Mouse (Mus musculus): ENCODE measurements around the gene Gm45062. TPM values are rescaled to one million over a fixed set of nuclear protein-coding genes. Genes with fewer than 3 reads are reported as not detected.

Gene Gm45062
- polyA plus RNA-seq, 1 experiment from 2014 or later = 8.1 TPM

GRCm38 (mm10) chr6:8278426-8279002, 19.3 kb downstream of the Gm45062 start:
- Histone ChIP-seq H3K27me3 (no peaks in the 10 kb centered on the region), H3K4me1 (no peaks in the 10 kb centered on the region), H3K4me2 (replicated peaks) (no peak overlapping the region), H3K27ac (replicated peaks) (no peak overlapping the region), H3K36me3 (no peaks in the 10 kb centered on the region), H3K9ac (no peak overlapping the region), H3K4me3 (replicated peaks) (no peak overlapping the region), H3K9me3 (replicated peaks) (no peaks in the 10 kb centered on the region)
- 71% methylated on average over 5 of the region's 5 CpGs for WGBS
- ATAC-seq (ENCODE audit: insufficient number of reproducible peaks, low FRiP score, low TSS enrichment, low read depth) = no peak

GRCm38 (mm10) chr6:8283255-8283654, 24.0 kb downstream of the Gm45062 start:
- H3K4me2 ChIP-seq (replicated peaks) = no peak overlapping the region
- H3K36me3 ChIP-seq = no peaks in the 10 kb centered on the region
- H3K9ac ChIP-seq = no peak overlapping the region
- no peak for ATAC-seq (ENCODE audit: insufficient number of reproducible peaks, low FRiP score, low TSS enrichment, low read depth)
- WGBS = 77% methylated on average over 4 of the region's 4 CpGs
- H3K4me3 ChIP-seq (replicated peaks) = no peak overlapping the region
- H3K27me3 ChIP-seq = no peaks in the 10 kb centered on the region
- no peaks in the 10 kb centered on the region for H3K9me3 ChIP-seq (replicated peaks)
- no peak overlapping the region for H3K27ac ChIP-seq (replicated peaks)
- H3K4me1 ChIP-seq = no peaks in the 10 kb centered on the region

GRCm38 (mm10) chr6:8285401-8285960, 26.2 kb downstream of the Gm45062 start:
- ATAC-seq (ENCODE audit: insufficient number of reproducible peaks, low FRiP score, low TSS enrichment, low read depth) = no peak
- no peaks in the 10 kb centered on the region for H3K27me3 ChIP-seq
- no peak overlapping the region for H3K4me3 ChIP-seq (replicated peaks)
- H3K36me3 ChIP-seq = no peaks in the 10 kb centered on the region
- H3K9me3 ChIP-seq (replicated peaks) = no peaks in the 10 kb centered on the region
- WGBS = 34% methylated on average over 3 of the region's 3 CpGs
- no peak overlapping the region for H3K9ac ChIP-seq
- no peak overlapping the region for H3K4me2 ChIP-seq (replicated peaks)
- H3K27ac ChIP-seq (replicated peaks) = no peak overlapping the region; the same call in 1 of the 2 replicates
- H3K4me1 ChIP-seq = no peaks in the 10 kb centered on the region

GRCm38 (mm10) chr6:8286146-8286545, 26.9 kb downstream of the Gm45062 start:
- no peaks in the 10 kb centered on the region for H3K9me3 ChIP-seq (replicated peaks)
- H3K4me1 ChIP-seq = no peaks in the 10 kb centered on the region
- no peaks in the 10 kb centered on the region for H3K27me3 ChIP-seq
- no peak overlapping the region for H3K9ac ChIP-seq
- H3K36me3 ChIP-seq = no peaks in the 10 kb centered on the region
- whole genome bisulfite sequencing = 97% methylated on average over 3 of the region's 3 CpGs
- no peak overlapping the region for H3K27ac ChIP-seq (replicated peaks)
- H3K4me3 ChIP-seq (replicated peaks) = no peak overlapping the region
- H3K4me2 ChIP-seq (replicated peaks) = no peak overlapping the region
- no peak for ATAC-seq (ENCODE audit: insufficient number of reproducible peaks, low FRiP score, low TSS enrichment, low read depth)

DNA sequence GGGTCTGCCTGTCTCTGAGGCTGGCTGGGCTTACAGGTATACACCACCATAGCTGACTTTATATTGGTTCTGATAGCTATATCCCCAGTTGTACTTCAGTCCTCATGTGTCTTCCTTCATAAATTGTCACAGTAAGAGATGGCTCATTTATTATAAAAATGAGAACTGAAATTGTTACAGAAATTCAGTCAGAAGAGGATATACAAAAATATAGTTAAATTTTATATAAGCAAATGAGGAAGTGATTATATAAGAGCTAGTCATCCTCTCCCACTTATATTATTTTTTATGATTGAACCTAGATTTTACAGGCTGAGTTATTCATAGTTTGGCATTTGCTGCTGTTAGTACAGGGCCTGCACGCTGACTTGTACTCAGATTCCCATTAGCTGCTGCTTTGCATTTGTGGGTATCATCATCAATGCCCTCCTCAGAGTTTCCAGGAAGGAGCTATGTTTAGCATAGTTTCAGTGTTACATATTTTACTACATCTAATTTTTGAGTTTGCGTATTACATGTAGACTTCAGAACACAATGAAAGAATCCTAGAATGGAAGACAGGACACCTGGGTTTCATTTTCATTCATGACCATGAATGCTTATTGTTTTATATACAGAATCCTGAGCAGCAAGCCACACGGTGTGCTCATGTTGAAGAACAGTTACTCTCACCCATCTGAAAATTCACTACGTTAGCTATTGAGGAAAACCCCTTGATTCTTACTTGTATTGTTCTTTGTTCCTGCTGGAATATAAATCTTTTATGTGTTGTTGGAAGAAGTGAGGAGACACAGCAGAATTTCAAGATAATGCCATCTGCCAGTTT, 29.7 kb downstream of the Gm45062 start:
- Histone ChIP-seq H3K9me3 (replicated peaks) (no peaks in the 10 kb centered on the region), H3K4me1 (no peaks in the 10 kb centered on the region), H3K4me3 (replicated peaks) (no peak overlapping the region), H3K27me3 (no peaks in the 10 kb centered on the region), H3K9ac (no peak overlapping the region), H3K4me2 (replicated peaks) (no peak overlapping the region), H3K27ac (replicated peaks) (no peak overlapping the region), H3K36me3 (no peaks in the 10 kb centered on the region)
- no peak for ATAC-seq (ENCODE audit: insufficient number of reproducible peaks, low FRiP score, low TSS enrichment, low read depth)
- WGBS = 50% methylated on average over 4 of the region's 4 CpGs

GRCm38 (mm10) chr6:8294048-8294784, 35.0 kb downstream of the Gm45062 start:
- WGBS = 79% methylated on average over 4 of the region's 4 CpGs
- ATAC-seq (ENCODE audit: insufficient number of reproducible peaks, low FRiP score, low TSS enrichment, low read depth) = no peak

GRCm38 (mm10) chr6:8299066-8299863, 40.0 kb downstream of the Gm45062 start:
- no peak for ATAC-seq (ENCODE audit: insufficient number of reproducible peaks, low FRiP score, low TSS enrichment, low read depth)
- H3K27me3 ChIP-seq = no peaks in the 10 kb centered on the region
- H3K36me3 ChIP-seq = no peaks in the 10 kb centered on the region
- no peak overlapping the region for H3K27ac ChIP-seq (replicated peaks)
- H3K4me1 ChIP-seq = no peaks in the 10 kb centered on the region
- 80% methylated on average over 6 of the region's 6 CpGs for WGBS
- no peak overlapping the region for H3K4me2 ChIP-seq (replicated peaks)
- H3K4me3 ChIP-seq (replicated peaks) = no peak overlapping the region
- no peak overlapping the region for H3K9ac ChIP-seq
- H3K9me3 ChIP-seq (replicated peaks) = no peaks in the 10 kb centered on the region

More at GRCm38 (mm10) chr6:8294048-8294784, 35.0 kb downstream of the Gm45062 start:
- no peaks in the 10 kb centered on the region for H3K36me3 ChIP-seq
- no peaks in the 10 kb centered on the region for H3K27me3 ChIP-seq
- H3K4me2 ChIP-seq (replicated peaks) = no peak overlapping the region
- no peaks in the 10 kb centered on the region for H3K9me3 ChIP-seq (replicated peaks)
- H3K9ac ChIP-seq = no peak overlapping the region
- H3K4me3 ChIP-seq (replicated peaks) = no peak overlapping the region
- H3K27ac ChIP-seq (replicated peaks) = no peak overlapping the region
- no peaks in the 10 kb centered on the region for H3K4me1 ChIP-seq

DNA sequence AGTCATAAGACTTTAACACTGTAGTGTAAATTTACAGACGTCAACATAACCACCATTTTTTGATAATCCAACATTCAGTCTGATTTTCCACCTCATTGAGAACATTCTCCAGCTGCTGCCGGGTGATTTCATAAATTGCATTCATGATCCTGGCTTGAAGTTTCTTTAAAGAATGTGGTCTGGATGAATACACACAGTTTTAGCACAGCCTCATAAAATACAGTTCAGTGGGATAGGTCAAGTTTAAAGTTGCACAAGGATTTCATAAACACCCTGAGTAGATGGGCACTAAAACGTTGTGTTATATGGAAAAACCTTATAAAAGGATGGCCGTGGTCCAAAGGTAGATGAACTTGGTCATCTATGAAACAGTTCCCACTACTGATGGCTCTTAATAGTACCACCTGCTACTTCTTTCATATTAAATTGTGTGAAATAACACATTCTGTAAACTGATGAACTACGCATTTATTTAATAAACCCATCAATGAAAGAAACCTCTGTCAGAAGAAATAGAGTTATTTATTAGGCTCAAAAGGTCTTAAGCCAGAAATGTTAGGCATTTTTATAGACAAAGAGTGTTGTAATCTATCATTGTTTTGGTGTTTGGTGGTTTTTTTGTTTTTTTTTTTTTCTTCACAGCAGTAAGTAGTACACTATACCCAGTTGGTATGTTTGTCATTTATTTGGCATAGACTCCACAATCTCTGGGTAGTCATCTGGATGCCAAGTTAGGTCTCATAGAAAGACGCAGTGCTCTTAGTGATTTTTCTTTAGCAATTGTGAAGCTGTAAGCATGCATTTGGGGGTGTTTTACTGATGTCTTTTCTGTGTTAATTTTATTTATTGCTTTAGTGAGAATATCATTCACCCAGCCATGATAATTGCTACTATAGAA, 48.9 kb downstream of the Gm45062 start:
- Histone ChIP-seq H3K27ac (replicated peaks) (no peak overlapping the region), H3K9me3 (replicated peaks) (no peaks in the 10 kb centered on the region), H3K4me1 (no peaks in the 10 kb centered on the region), H3K27me3 (no peaks in the 10 kb centered on the region), H3K9ac (no peak overlapping the region), H3K36me3 (no peaks in the 10 kb centered on the region), H3K4me2 (replicated peaks) (no peak overlapping the region), H3K4me3 (replicated peaks) (no peak overlapping the region)
- ATAC-seq (ENCODE audit: insufficient number of reproducible peaks, low FRiP score, low TSS enrichment, low read depth) = no peak
- WGBS = 69% methylated on average over 6 of the region's 6 CpGs

- no peak for ATAC-seq (ENCODE audit: insufficient number of reproducible peaks, low FRiP score, low TSS enrichment, low read depth)
- no peaks in the 10 kb centered on the region for H3K27me3 ChIP-seq
- H3K27ac ChIP-seq (replicated peaks) = no peak overlapping the region
- no peaks in the 10 kb centered on the region for H3K36me3 ChIP-seq
- no peak overlapping the region for H3K4me3 ChIP-seq (replicated peaks)
- no peak overlapping the region for H3K4me2 ChIP-seq (replicated peaks)
- 91% methylated on average over 2 of the region's 2 CpGs for WGBS
- no peaks in the 10 kb centered on the region for H3K4me1 ChIP-seq
- H3K9me3 ChIP-seq (replicated peaks) = no peaks in the 10 kb centered on the region
- no peak overlapping the region for H3K9ac ChIP-seq
These were observed 53.3 kb downstream of the Gm45062 start for GRCm38 (mm10) chr6:8312554-8312953.

DNA sequence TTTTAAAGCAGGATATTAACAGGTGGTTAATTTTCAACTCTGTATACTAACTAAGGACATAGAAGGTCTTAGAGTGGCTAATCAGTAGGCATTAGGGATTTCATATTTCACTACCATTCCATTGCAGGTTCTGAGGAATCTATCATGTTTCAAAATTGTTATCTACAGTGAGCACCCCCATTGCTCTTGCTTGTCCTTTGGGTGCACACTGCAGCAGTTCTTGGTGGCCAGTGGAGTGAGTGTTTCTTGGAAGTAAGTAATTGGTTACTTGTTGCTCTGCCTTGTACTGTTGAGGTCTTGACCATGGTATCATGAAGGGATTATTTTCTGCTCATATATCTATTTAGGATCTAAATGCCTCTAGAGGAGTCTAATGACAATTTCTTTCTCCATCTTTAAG, 57.0 kb downstream of the Gm45062 start:
- no peaks in the 10 kb centered on the region for H3K27me3 ChIP-seq
- H3K4me2 ChIP-seq (replicated peaks) = no peak overlapping the region
- H3K4me1 ChIP-seq = no peaks in the 10 kb centered on the region
- no peaks in the 10 kb centered on the region for H3K9me3 ChIP-seq (replicated peaks)
- H3K36me3 ChIP-seq = no peaks in the 10 kb centered on the region
- no peak for ATAC-seq (ENCODE audit: insufficient number of reproducible peaks, low FRiP score, low TSS enrichment, low read depth)
- H3K9ac ChIP-seq = no peak overlapping the region
- no peak overlapping the region for H3K27ac ChIP-seq (replicated peaks)
- H3K4me3 ChIP-seq (replicated peaks) = no peak overlapping the region

Data from embryonic facial prominence, embryonic 15.5 days (tissue).